Mouse (Mus musculus) mesoderm, embryonic 11.5 days (tissue): ENCODE results near the gene Klhl29.

ENCODE experiments used
- DNase-seq: peaks from one replicate; pipeline ENCODE4 v3.0.0-alpha.2; 2012; ENCODE audit warnings: low read depth, low spot score

Klhl29 gene

DNA sequence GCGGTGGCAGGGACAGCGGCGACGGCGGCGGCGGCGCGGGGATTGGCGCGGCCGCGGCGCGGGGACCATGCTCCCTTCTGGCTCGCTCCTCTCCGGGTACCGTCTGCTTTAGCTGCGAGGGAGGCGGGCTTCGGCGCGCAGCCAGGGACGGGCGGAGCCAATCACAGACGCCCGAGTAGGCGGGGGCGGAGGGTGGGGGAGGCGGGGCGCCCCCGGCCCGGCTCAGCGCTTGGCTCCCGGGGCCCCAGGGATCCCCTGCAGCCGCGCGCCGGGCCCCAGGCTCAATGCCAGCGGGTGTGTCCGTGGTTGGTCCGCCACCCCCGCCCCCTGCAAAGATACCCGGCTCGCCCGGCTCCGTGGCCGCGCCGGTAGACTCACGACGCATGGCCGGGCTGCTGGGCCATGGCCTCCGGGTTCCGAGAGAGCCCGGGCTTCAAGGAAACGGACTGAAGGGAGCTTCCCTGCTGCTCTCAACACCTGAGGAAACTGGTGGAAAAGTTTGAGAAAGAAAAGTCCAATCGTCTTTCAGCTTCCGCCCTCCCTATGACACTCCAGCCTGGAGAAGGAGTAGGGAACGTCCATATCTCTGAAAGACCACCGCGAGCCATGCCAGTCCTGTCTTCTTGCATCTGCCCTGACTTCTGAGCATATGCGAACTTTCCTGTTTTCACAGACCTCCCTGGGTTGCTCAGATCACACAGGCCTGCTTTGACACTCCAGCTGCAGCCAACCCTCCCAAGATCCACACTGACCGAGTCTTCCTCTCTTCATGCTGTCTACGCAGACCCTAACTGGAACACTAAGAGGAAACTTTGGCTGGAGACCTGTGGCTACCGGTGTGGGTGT is at the start of gene Klhl29:
TSS of gene Klhl29 (minus strand) at position 67 of the 846 bp plus-strand sequence.
- peak; percentile 81 for DNase-seq

DNA sequence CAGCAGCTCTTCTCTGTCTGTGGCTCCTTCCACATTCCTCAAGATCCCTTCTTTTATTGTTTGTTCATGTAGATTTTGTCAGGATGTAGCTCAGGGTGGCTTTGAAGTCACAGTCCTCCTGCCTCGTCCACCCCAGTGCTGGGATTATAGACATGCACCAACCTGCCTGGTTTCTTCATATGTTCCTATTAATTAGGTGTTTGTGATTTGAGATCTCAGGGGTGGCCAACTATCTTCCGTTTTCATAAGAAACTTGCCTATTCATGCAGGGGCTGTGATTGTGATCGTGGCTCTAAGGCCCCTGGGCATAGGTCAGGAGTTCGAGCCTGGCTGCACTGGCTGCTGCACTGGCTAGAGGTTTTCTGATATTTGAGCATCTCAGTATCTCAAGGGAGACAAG is 49.8 kb upstream of the Klhl29 start:
- no peak for DNase-seq

DNA sequence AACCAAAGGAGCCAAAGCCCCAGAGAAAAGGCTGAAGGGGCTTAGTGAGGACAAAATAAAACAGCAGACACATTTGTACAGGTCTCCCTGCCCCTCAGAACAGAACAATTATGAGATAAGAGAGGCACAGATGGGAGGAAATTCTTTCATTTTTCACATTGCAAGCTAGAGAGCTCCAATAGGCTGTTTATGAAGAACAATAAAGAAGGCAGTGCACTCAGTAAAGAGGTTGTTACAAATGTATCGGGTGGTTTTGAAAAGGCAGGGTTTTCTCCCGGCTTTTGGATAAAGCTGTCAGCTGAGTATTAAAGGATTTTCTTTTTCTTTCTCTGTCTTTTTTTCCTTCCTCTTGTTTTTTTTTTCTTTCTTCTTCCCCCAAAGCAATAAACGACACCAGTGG is 40.3 kb upstream of the Klhl29 start:
- DNase-seq: no peak

DNA sequence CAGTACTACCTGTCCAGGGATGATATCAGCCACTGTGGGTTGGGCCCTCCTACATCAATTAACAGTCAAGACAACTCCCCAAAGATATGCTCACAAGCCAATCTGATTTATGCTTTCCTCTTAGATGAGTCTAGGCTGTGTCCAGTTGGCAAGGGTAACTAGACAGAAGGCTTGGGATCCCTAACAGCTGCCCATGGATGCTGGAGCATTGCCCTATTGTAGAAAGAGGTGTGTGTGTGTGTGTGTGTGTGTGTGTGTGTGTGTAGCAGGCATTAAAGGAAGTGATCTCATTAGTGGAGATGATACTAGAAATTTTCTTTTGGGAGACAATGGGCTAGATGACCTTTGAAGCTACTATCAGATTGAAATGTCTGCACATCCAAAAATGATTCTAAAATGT is 38.5 kb upstream of the Klhl29 start:
- no peak for DNase-seq

DNA sequence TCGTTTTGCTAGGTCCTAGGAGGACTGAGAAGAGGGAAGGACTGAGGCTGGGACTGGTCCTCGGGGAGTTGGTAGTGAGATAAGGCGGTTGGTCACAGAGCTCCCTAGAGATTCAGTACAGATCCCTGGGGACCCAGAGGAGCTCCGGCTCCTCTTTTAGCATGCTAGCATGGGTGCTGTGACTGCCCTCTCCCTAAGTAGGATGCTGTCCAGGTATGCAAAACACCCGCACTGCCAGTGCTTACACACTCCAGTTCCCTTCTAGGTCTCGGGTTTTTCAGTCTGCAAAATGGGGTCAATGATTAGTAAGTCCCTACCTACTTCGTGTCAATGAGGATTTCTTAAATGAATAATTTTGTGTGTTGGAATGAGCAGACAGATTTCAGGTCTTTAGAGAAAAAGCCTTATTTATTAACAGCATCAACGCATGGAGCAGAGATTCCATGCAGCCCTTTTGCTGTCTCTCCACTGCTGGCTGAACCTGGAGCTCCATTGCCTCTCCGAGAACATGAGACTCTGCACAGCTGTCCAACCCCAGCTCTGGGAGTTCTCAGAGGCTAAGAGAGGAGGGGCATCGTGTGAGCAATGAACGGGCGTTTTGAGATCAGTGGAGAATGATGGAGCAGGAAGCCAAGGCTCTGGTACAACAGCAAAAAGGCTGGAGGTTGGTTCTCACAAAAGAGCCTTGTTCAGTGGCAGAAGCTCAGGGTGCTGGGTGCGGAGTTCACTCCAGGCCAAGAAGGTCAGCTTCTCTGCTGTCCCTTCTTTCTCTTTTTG is 36.5 kb upstream of the Klhl29 start:
- DNase-seq: no peak

DNA sequence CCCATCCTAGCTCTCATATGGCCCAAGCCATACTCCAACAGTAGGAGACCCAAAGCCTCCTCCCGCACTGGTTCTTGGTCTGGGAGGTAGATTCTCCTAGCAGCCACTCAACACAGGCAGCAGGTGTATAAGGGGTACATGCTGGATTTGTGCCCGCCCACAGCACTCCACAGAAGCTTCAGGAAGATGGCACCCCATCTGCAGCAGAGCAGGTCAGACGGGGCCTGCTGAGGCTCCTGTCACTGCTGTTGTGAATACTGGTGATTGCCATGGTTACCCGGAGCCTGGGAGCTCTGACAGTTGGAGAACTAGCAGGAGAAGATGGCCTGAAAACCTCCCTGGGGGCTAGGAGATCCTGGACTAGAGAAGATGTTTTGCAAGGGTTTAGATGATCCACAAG is 35.9 kb upstream of the Klhl29 start:
- DNase-seq: no peak

DNA sequence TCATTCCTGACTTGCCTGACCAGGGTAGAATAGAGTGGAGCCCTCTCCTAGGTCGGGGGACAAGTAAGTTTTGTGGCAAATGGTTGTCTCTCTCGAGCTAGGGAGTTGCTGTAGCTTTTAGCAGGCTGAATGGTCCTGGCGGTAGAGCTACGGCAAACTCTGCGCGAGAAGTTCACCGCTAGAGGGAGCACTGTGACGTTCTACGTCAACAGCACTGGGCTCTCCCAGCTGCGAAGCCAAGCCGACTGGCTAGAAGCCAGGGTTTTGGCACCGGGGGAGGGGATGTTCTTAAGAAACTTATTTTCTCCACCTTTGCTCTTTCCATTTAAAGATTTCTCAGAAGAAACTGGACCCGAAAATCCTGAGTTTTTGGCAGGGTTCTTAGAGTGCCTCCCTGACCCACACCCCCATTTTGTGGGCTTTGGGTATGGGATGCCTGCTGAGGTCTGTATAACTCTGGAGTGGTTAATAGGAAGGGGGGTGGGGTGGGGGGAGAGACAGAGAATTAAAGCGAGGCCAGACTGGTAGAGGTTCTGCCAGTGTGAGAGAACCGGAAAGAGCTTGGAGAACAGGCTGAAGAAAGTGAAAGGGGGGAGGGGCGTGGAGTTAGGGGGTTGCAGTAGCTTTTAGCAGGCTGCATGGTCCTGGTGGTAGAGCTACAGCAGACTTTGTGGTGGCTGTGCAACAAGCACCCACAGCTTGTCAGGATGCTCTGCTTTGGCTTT is 35.1 kb upstream of the Klhl29 start:
- peak; percentile 93 for DNase-seq

DNA sequence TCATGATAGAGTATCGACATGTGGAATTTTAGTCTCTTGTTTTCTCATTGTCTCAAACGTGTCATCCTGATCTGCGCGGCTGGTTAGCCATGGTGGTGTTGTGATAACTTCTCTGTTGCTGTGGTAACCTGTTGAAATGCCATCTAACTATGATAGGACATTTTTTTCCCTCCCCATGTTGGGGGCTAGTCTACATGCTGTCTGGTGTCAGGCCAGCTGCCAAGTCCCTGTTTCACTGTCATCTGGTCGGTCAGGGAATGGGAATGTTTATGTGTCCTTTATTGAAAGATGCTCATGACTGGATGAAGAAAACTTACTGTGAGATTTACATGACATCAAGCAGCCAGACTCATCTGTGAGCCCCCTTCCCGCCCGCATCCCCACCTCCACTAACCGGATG is 31.7 kb upstream of the Klhl29 start:
- no peak for DNase-seq

DNA sequence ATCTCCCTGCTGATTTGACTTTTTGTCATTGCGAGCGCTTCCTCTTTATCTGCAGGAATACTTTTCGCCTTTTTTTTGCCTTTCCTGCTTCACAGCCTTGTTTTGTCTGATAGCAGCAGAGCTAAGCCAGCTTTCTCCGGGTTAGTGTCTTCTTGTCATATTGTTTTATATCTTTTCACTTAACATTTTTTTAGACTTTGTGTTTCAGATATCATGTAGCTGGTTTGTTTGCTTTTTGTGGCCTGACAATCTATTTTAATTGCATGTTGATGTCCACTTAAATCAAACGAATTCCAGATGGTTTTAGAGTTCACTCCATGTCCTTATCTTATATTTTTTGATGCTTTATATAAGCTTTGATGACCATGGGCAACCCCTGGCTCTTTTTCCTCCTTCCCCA is 21.9 kb upstream of the Klhl29 start:
- no peak for DNase-seq

DNA sequence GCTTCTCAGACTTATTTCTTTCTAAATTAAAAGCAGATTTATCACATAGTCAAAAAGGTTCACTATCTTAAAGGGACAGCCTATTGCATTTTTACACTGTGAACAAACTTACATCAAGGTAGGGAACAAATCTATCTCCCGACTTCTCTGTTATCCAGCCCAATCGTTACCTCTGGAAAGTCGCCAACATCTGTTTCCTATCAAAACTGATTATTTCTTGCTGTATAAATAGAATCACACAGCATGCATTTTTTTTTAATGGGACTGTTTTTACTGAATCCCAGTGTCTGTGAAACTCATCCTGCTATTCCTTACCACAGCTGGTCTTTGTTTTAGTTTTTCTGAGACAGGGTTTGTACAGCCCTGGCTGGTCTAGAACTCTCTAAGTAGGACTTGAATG is 19.7 kb upstream of the Klhl29 start:
- peak; percentile 60 for DNase-seq

DNA sequence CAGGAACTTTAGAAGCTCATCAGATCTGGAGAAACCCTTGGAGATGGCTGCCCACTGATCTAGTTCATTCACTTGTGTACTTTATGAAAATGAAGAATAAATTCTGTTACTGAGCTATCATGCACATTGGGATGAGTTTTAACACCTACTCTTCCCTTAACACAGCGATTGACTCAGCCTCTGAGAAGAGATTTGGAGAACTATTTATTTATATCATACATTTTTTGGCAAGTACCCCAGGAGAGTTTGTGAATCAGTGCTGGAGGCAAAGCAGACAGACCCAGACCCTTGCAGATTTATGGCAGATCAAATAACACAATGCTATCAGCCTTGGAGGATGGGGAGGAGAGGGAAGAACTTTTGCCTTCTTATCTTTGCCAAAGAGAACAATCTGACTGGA is 11.6 kb upstream of the Klhl29 start:
- no peak for DNase-seq

DNA sequence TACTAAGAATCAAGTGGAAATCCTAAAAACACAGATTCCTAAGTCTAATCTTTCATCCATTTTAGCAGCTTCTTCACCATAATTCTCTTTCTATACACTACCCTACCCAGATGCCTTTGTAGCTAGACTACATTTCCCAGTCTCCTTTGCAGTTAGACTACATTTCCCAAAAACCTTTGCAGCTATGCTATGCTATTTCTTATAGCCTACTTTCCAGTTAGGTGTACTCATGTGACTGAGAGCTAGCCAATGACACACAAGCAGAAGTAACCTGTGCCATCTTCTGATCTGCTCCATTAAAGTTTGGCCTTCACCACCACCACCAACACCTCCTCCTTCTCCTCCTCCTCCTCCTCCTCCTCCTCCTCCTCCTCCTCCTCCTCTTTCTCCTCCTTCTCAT is 11.2 kb upstream of the Klhl29 start:
- DNase-seq: no peak

DNA sequence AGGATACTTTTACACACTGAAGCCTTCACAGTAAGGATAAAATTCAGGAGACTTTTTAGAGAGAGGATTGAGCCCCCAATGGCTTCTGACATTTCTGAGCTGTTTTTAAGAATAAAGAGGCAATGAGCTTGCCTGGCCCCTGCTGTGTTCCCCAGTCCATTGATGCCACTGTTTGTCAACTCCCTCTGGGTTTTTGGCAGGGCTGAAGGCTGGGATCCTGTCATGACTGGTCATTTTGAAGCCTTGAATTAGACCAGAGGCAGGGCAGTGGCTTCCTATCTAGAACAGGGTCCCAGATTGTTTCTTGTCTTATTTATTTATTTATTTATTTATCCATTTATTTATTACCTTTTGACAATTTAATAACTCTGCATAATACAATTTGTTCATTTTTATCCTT is 6.2 kb upstream of the Klhl29 start:
- no peak for DNase-seq

DNA sequence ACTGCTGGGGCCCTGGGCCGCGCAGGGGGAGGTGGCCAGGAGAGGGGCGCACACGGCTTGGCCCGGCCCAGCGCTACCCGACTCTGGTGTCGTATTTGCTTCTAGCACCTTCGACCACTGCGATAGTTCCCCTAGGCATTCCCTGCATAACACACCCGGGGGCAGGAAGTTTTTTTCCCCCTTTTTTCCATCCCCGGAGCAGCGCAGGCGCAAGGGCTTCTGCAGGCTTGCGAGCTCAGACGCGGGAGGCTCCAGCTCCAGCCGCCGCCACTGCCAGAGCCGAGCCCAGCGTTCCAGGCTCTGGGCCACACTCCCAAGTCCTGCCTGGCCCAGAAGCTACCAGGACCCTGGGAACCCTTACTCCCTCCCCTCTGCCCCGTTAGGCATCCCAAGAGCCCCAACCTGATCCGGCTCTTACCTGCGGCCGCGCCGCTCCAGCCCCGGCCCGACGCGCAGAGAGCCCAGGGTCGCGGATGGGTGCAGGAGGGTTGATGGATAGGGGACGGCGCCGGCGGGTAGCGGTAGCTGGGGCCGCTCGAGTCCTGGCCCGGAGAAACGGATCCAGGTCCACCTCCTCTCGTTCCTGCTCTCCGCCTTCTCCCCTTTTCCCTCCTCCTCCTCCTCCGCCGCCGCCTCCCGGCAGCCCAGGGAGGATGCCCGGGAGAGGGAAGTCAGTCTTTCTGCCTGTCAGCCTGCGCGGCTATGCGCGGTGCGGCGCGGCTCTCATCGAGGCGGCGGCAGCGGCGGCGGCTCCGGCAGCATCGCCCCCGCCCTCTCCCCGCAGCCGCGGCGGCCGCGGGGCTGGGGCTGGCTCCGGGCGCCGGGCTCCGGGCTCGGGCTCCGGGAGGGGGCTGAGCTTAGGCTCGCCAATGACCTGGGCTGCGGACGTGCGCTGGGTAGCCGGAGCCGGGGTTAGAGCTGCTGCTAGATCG is 532 bp downstream of the Klhl29 start:
- peak; percentile 51 for DNase-seq

DNA sequence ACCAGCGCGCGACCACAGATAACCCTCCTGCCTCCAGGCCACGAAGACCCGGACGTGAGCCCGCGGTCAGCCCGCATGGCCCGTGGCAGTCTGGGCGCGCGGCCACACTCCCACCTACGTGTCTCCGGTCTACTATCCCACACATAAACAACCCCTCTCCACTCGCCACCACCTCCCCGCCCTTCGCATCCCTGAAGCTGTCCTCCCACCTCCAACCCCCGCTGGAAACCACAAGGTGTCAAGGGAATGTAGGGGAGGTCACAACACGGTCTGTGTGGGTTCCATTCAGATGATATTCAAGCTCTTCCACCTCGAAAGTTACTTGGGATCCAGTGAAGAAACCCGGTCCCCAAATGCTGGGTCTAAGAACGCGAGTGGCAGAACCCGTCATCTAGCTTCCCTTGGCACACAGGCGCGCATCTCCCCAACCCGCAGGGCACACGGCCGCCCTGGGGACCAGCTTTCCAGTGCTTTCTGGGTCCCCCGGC is 1.2 kb downstream of the Klhl29 start:
- DNase-seq: peak; percentile 19

DNA sequence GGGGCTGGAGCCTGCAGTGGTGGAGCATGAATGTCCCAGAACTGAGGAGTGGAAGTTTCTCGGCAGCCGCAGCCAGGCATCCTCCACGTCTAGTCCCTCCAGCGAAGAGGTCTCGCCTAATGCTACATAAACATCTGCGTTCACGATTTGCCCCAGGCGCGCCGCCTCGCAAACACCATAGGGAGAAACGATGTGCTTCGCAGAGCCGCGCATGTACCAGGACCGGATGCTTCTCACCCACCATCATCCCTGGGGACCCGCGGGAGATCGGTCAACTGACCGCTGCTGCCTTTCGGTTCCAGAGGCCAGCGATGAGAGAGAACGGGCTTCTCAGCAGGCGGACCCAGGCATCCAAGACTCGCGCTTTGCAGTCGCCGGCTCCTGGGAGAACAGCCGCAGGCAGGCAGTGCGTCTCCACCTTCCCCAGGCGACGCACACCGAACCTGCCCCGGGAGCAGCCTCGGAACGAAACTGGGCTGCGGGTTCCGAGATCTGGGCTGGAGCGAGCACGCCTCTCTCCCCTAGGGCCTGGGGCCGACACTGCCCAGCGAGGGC is 1.8 kb downstream of the Klhl29 start:
- DNase-seq: peak; percentile 68

DNA sequence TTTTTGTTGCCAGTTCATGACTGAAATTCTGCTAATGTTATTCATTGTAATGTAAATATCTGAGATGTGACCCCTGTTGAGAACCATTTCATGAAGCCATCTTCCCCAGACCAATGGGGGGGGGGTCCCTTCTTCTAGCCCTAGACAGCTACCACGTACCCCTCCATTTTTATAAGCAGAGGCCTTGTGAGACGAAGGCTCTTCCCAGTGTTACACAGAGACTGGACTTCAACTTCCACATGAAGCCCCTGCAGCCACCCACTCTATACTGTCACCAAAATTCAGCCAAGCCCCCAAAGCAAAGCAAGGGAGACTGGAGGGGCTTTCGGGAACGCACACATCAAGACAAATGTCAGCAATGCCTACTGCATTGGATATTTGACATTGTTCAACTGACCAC is 6.1 kb downstream of the Klhl29 start:
- no peak for DNase-seq

DNA sequence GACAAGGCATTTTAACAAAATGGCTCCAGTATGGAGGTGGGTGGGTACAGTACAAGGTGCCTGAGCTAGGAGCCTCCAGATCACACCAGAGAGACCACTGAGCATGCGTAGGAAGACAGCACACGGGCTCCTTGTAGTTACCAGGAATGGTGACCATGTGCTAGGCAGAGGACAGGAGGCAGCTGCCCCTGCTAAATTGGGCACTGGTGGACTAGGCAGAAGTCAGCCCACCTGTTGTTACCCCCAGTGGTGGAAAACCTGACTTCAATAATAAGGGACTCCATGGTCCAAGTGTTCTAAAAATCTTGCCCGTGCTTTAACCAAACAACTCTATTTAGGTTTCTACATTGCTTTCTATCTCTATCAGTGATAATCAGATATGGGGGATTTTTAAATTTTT is 10.6 kb downstream of the Klhl29 start:
- no peak for DNase-seq

DNA sequence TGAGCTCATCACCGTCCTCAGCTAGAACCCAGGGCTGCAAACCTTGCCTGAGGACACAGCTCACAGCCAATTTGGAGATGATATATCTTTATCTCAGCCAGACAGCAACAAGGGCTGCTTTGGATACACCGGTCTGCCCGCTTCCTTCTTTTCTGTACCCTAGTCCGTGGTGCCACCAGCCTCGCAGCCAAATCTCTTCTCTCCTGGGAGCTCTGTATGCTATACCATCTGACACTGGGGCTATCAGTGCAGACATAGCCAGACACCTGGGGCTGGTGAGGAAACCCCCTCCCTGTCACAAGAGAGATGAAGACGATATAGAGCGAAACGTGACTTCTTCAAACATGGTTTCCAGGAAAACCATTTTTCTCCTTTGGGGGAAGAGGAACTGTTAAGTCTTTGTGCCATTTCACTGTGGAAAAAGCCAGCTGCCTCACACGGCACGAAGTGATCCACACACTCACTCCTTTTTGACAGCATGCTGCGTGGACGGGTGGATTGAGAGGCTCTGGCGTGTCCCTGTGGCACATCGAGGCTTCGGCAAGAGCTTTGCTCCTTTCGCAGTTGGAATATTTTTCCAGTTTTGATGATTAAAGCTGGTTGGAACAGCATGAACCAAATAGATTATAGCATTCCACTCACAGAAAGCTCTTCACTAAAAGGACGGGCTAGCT is 11.4 kb downstream of the Klhl29 start:
- no peak for DNase-seq

DNA sequence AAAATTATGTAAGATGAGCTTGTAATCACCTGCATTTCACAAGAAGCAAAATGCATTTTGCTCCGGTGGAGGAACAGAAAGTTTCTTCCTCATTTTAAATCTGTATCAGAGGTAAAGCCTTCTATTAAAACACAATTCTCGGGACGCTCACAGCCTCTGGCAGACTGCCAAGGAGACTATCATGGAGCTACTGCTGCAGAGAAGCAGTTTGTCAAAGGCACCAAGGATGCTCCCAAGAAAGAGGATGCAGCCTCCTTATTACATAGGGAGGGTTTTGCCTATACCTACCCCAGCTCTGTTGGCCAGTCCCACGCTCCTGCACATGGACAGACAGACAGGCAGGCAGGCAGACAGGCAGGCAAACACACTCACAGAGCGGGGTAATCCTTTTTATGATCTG is 16.4 kb downstream of the Klhl29 start:
- peak; percentile 24 for DNase-seq
